Mouse (Mus musculus) urinary bladder, postnatal 25 days (tissue): ENCODE measurements around the gene Galr3.

Source experiments
- DNase-seq: peaks from one replicate; pipeline ENCODE4 v3.0.0; 2022; ENCODE audit warnings: low spot score

Gene Galr3

DNA sequence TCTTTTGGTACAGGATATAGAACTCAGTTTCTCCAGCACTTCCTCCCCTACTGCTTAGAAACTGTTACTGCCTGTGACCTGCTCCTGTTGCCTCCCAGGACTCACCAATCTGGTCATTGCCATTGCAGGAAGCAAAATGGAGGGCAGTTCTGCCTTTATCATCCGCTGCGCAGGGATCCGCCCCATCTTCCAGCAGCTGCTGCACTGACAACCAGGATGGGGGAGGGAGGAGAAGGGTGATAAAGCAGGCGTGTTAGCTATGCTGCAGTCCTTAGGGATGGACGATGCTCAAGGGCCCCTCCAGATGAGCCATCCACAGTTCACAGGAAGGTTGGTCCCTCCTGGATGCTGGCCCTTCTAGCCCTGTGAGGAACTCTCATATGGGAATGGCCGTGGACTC, 16.2 kb downstream of the Galr3 start:
- no peak for DNase-seq

GRCm38 (mm10) chr15:79060887-79061565, 19.3 kb downstream of the Galr3 start:
- DNase-seq, result no peak

DNA sequence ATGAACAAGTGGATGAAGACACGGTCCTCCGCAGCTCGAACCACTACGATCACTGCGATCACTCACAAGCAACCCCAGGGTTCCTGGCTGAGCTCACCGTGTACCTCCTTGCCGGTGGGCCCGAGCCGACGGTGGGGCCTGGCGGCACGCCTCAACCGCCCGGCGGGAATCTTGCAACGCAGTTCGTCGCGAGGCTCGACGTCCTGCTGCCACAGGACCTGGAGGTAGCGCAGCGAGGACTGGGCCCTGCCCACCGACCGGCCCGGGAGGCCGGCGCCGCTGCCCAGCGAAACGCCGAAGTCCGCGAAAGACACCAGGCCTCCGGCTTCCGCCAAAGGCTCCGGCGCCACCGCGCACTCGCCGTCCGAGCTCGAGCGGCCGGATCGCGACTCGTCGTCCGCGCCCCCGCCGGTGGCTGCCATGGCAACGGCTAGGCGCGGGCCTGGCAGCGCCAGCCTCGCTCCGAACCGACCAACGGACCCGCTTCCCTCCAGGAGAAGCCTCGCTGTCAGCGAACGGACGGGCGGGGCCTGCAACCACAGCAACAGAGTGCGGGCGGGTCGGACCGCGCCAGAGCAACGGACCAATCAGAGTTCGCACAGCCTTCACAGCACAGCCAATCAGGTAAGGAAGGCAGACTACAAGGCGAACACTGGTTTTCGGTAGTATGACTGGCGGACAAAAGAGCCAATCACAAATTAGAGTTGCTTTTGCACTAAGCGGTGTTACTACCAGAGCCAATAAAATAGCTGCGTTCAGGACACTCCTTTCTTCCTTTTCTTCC, 20.9 kb downstream of the Galr3 start, which contains the start of gene Ankrd54:
TSS of gene Ankrd54 (minus strand) at position 518 of the 784 bp plus-strand sequence.
- DNase-seq, result peak; percentile 88

DNA sequence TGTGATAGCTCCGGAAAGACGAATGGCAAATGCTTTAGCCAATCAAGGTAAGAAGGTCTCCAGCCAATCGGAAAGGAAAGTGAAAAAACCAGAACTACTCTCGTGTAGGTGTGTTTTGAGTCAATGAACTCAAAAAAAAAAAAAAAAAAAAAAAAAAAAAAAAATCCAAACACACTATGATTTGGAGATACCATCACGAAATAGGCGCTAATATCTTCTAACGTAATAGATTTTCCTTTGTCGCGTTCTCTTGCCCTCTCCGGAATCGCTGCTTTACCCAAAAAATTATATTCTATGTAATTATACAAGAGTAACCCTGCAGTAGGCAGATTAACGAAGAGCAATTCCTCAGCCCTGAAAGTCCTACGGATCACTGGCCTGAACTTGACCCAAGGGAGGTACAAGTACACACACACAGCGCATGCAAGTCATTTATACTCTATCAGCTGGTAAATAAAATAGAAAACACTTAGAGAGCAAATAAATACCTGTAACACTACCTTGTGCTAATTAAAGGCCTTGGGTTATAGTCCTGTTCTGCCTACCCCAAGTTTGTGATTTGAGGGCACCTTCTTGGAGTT, 21.6 kb downstream of the Galr3 start:
- DNase-seq, result no peak

DNA sequence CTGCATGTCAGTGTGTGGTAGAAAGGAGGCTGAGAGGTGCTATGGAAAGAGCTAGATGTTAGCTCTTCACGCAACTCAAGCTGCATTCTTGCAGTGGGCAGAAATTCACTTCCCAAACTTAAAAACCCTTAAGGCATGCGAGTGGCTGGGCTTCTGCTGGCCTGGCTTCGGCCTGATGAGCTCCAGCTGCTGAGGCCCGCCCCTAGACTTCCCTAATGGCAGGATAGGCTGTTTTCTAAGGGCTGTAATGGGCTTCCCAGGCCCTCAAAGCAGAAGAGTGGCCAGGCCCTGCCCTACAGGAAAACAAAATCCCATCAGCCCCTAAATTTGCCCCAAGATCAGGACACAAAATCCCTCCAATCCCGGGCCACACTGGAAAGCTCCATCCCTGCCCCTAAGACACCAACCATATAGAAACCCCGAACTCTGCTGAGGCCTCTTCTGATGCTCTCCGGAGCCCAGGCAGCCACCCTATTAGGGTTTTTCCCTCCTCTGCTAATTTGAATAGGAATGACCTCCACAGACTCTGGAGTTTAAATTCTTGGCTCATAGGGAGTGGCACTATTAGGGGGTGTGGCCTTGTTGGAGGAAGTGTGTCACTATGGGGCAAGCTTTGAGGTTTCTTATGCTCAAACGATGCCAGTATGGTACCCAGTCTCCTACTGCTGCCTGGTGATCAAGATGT, 23.5 kb downstream of the Galr3 start:
- no peak for DNase-seq

DNA sequence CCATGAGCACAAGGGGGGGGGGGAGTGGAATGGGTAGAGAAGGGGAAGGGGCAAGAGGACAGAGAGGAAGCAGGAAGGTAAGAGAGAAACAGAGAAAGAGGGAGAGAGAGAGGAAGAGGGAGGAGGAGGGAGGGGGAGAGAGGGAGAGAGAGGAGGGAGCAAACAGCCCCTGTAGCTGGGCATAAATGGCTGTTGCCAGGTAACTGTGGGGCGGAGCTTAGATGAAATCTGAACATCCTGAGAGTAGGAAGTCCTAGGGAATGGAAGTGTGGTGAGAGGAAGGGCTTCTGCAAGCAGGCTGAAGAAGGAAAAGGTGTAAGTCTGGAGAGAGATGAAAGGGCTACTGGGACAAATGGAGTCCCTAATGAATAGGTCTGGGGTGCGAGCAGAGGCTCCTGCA, 24.6 kb downstream of the Galr3 start:
- no peak for DNase-seq

DNA sequence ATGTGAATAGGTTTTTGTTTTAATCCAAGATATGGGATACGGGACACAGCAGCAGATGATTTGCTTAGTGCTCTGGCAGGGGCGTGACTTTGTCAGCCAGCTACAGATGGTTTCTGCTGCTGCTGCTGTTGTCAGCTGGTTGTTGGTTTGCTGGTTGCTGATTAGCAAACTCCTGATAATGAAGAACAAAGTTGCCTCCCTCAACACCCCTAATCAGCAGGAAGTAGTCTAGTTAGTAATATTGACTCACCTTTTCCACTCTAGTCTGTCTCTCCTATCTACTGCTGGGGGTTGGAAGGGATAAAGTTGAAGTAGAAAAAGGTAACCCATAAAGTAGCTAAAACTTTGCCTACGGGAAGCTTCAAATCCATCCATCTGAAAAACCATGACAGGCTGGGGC, 25.9 kb downstream of the Galr3 start:
- DNase-seq, result no peak

GRCm38 (mm10) chr15:79068416-79068815, 26.7 kb downstream of the Galr3 start:
- no peak for DNase-seq

- no peak for DNase-seq
Observed at GRCm38 (mm10) chr15:79071117-79072039, 29.7 kb downstream of the Galr3 start.

DNA sequence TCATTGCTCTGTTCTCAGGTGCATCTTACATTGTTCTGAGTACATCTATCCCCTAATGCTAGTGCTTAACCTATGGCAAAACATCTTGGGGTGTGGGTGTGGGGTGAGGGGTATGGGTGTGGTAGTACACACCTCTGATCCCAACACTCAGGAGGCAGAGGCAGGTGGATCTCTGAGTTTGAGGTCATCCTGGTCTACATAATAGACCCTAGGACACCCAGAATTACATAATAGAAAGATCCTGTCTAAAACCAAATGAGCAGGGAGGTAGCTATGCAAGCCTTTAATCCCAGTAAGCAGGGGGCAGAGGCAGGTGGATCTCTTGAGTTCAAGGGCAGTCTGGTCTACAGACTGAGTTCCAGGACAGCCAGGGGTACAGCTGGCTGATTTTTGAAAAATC, 32.1 kb downstream of the Galr3 start:
- no peak for DNase-seq

DNA sequence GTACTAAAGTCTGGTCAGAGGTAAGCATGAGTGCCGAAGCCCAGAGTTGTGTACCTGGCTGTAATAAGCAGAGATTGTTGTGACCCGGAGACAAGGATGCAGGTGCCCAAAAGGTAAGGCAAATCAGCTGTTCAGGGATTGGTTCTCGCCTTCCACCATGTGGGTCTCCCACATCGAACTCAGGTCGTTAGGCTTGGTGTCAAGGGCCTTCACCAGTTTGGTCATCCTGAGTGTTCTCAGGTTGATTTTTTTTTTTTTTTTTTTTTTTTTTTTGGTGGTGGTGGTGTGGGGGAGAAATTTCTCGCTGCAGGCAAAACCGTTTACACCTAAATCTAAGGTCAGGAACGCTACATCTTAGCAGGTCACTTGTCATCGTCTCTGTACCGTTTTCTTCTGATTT, 32.8 kb downstream of the Galr3 start:
- no peak for DNase-seq

DNA sequence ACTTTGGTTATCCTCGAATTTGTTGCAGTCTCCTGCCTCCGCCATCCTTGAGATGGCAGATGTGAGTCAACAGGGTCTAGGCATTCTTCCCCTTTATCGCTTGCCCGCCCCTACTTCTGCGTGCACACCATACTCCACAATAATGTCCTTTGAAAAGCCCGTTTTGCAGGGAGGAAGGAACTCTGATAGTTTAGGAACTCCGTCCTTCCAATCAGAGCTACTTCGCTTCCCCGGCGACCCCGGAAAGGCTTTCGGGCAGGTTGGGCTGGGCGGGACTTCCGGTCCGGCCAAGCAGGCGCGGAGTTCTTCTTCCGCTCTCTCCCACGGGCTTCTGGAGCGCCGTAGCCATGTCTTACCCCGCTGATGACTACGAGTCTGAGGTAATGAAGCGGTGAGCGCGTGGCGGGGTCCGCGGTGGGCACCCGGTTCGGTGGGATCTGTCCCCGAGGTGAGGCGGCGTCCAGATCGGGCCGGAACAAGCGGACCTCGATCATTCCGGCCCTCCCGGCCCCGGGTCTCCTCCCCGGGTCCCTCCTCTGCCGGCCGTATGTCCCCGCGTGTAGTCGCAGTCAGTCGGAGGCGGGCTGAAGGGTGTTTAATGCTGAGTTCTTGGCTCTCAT, 33.3 kb downstream of the Galr3 start, which contains the start of gene Eif3l:
TSS of gene Eif3l (plus strand) at position 267 of the 620 bp plus-strand sequence.
- DNase-seq, result peak; percentile 86

DNA sequence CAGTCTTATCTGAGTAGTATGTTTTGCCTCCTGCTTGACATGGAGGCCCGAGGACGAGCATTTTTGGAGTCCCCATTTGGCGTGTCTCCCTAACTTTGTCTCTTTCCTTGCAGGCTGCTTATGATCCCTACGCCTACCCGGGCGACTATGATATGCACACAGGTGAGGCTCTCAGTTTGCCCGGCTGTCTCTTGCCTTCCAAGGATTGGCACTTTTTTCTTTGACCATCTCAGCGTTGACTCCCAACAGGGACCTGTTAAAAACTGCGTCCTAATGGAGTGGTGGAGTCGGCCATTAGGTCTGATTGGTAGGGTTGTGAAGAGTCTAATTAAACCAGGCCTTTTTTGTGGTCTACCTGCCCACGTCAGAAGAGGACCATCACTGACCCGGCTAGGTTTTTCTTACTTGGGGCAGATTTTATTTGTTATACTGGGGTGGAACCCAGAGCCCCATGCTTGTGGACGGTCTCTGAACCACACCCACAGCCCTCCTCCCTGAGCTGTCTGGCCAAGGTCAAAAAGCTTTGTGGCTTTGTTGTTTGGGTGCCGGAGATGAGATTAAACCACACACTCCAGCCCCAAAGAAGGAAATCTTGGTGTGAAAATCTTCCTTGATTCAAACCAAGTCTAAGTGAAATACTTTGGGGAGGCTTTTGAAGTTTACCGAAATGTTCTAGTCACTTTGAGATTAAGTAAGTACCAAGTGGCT, 34.1 kb downstream of the Galr3 start:
- no peak for DNase-seq

DNA sequence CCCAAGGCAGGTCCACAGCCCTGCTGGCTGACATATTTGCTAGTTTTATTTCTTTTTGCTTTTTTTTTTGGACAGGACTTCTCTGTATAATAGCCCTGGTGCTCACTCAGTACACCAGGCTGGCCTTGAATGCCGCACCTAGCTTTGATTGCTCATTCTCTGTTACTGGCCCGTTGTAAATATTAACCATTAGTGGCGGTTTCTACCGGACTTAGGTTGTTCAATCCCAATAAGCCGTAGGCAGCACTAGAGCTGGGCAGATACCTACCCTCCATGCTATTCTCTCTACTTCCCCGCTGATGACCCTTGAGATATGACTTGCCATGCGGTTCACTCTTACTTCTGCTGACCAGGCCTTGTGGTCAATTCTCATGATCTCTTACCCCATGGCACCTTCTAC, 37.9 kb downstream of the Galr3 start:
- DNase-seq, result no peak

DNA sequence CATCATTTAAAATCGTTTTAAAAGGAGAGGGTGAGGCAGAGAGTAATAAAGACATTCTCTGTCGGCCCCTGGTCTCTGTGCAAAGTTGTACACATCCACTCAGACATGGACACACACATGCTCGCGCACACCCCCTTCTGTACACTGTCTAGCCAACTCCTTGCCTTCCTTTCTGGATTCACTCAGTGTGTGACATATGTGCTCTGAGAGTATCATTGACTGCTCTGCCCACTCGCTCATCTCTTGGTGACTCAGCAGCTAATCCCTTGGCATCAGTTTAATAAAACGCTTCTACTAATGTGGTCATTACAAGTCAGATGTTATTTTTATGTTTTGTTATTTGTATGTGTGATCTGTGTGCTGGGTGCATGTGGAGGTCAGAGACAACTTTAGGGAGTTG, 50.6 kb downstream of the Galr3 start:
- no peak for DNase-seq
